Mouse (Mus musculus) heart, adult 2 months (tissue): ENCODE results near the gene Rab11fip5.

Experiments used
- CTCF ChIP-seq: fragments of 200-600 bp; IDR thresholded peaks from 2 replicates; pipeline ENCODE4 v1.8.1; 2022; ENCODE audit warnings: antibody characterized with exemption, mild to moderate bottlenecking, moderate library complexity
- POLR2A ChIP-seq: fragments of 200-500 bp; IDR thresholded peaks from 2 replicates; pipeline ENCODE4 v1.6.1; 2011; ENCODE audit warnings: mild to moderate bottlenecking, low read depth, low read length, control low read depth; ENCODE audit not compliant: insufficient read depth

DNA sequence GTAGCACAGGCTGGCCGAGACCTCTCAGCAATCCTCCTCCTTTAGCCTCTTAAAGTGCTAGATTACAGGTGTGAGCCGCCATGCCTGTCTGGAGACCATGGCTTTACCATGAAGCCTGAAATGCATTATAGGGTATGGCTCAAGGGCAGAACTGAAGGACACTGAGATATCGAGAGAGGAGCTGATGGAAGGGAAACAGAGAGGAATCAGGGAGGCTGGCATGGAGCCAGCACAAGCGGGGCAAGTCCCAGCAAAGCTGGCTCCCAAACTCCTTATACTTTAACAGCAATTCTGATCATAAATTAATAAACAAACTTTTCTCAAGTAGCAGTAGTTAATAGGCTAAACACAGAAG is 10.6 kb downstream of the Rab11fip5 start:
- TF ChIP-seq POLR2A (no peak), CTCF (no peak)
